Mouse (Mus musculus): ENCODE results near the gene Mta3.
A peak's percentile ranks its signal among the peaks of the same experiment; 100 is the strongest.

Gene Mta3

GRCm38 (mm10) chr17:83810285-83810684 lies 104.3 kb downstream of the Mta3 start:
- no peak for DNase-seq (ENCODE audit: low read depth)

GRCm38 (mm10) chr17:83812200-83812944 lies 106.4 kb downstream of the Mta3 start:
- no peak for DNase-seq (ENCODE audit: low read depth)

- no peak for DNase-seq (ENCODE audit: low read depth)
Measured at GRCm38 (mm10) chr17:83813050-83813449, 107.1 kb downstream of the Mta3 start.

GRCm38 (mm10) chr17:83816996-83817395 lies 111.0 kb downstream of the Mta3 start:
- DNase-seq (ENCODE audit: low read depth) = no peak

GRCm38 (mm10) chr17:83819503-83819902 lies 113.5 kb downstream of the Mta3 start:
- no peak for DNase-seq (ENCODE audit: low read depth)

- no peak for DNase-seq (ENCODE audit: low read depth)
Measured at GRCm38 (mm10) chr17:83820701-83821100, 114.7 kb downstream of the Mta3 start.

- DNase-seq (ENCODE audit: low read depth) = no peak
Measured at GRCm38 (mm10) chr17:83821876-83822275, 115.9 kb downstream of the Mta3 start.

- DNase-seq (ENCODE audit: low read depth) = no peak
Measured at GRCm38 (mm10) chr17:83823835-83824234, 117.9 kb downstream of the Mta3 start.

- DNase-seq (ENCODE audit: low read depth) = no peak
Measured at GRCm38 (mm10) chr17:83829356-83829755, 123.4 kb downstream of the Mta3 start.

- no peak for DNase-seq (ENCODE audit: low read depth)
Measured at GRCm38 (mm10) chr17:83830616-83831292, 124.8 kb downstream of the Mta3 start.

GRCm38 (mm10) chr17:83834120-83834519 lies 128.2 kb downstream of the Mta3 start:
- DNase-seq (ENCODE audit: low read depth) = no peak

- DNase-seq (ENCODE audit: low read depth) = no peak
Measured at GRCm38 (mm10) chr17:83836048-83836447, 130.1 kb downstream of the Mta3 start.

GRCm38 (mm10) chr17:83837659-83838190 lies 131.8 kb downstream of the Mta3 start:
- DNase-seq (ENCODE audit: low read depth) = no peak

GRCm38 (mm10) chr17:83839132-83839531 lies 133.2 kb downstream of the Mta3 start:
- DNase-seq (ENCODE audit: low read depth) = no peak

GRCm38 (mm10) chr17:83841011-83841410 lies 135.0 kb downstream of the Mta3 start:
- no peak for DNase-seq (ENCODE audit: low read depth)

- DNase-seq (ENCODE audit: low read depth) = no peak
Measured at GRCm38 (mm10) chr17:83843780-83844179, 137.8 kb downstream of the Mta3 start.

GRCm38 (mm10) chr17:83845538-83845937 lies 139.6 kb downstream of the Mta3 start:
- no peak for DNase-seq (ENCODE audit: low read depth)

GRCm38 (mm10) chr17:83846301-83847021 lies 140.5 kb downstream of the Mta3 start:
- peak; percentile 68 for DNase-seq (ENCODE audit: low read depth)

GRCm38 (mm10) chr17:83847100-83847499 lies 141.1 kb downstream of the Mta3 start:
- DNase-seq (ENCODE audit: low read depth) = no peak

- DNase-seq (ENCODE audit: low read depth) = no peak
Measured at GRCm38 (mm10) chr17:83847815-83848214, 141.9 kb downstream of the Mta3 start, which contains the start of gene Haao. Gene Haao (minus strand): TSS chr17:83847963.

GRCm38 (mm10) chr17:83848482-83848881 lies 142.5 kb downstream of the Mta3 start:
- DNase-seq (ENCODE audit: low read depth) = no peak

GRCm38 (mm10) chr17:83849081-83849675 lies 143.2 kb downstream of the Mta3 start:
- no peak for DNase-seq (ENCODE audit: low read depth)
